Mouse (Mus musculus) midbrain, postnatal 0 days (tissue): ENCODE measurements around the gene Bcl2l14. TPM values are rescaled to one million over a fixed set of nuclear protein-coding genes. Genes with fewer than 3 reads are reported as not detected.

ENCODE experiments used
- ATAC-seq: fragments of 200-750 bp; cut with Nextera tagmentation; 2 replicates; pipeline ENCODE4 v1.8.0; 2017; ENCODE audit warnings: moderate number of reproducible peaks, mild to moderate bottlenecking, moderate TSS enrichment, moderate library complexity; ENCODE audit not compliant: low FRiP score
- DNase-seq: peaks from one replicate; pipeline ENCODE4 v3.0.0-alpha.2; 2015; ENCODE audit warnings: low spot score
- H3K27ac ChIP-seq: fragments of 300-500 bp; sonication (generic); 2 replicates; pipeline ENCODE4 v1.5.1; 2014; ENCODE audit warnings: low read depth, mild to moderate bottlenecking, low read length, mixed read lengths
- H3K27me3 ChIP-seq: fragments of 300-500 bp; sonication (generic); 2 replicates; pipeline ENCODE4 v1.6.1; 2014; ENCODE audit warnings: low read length, control low read depth, mixed read lengths; ENCODE audit not compliant: insufficient read depth
- H3K36me3 ChIP-seq: fragments of 300-500 bp; sonication (generic); 2 replicates; pipeline ENCODE4 v1.6.1; 2014; ENCODE audit warnings: low read length, control low read depth, mixed read lengths; ENCODE audit not compliant: insufficient read depth
- H3K4me1 ChIP-seq: fragments of 300-500 bp; sonication (generic); 2 replicates; pipeline ENCODE4 v1.6.1; 2014; ENCODE audit warnings: mild to moderate bottlenecking, control low read depth, antibody characterized with exemption, low read length, mixed read lengths; ENCODE audit not compliant: insufficient read depth
- H3K4me2 ChIP-seq: fragments of 300-500 bp; sonication (generic); 2 replicates; pipeline ENCODE4 v1.6.1; 2014; ENCODE audit warnings: low read depth, mild to moderate bottlenecking, low read length, mixed read lengths; ENCODE audit not compliant: poor library complexity, severe bottlenecking
- H3K4me3 ChIP-seq: fragments of 300-500 bp; sonication (generic); 2 replicates; pipeline ENCODE4 v1.5.1; 2014; ENCODE audit warnings: low read depth, mild to moderate bottlenecking, low read length, moderate library complexity
- H3K9ac ChIP-seq: fragments of 300-500 bp; sonication (generic); replicated peaks from 2 replicates; pipeline ENCODE4 v1.6.1; 2014; ENCODE audit warnings: mild to moderate bottlenecking, low read length, moderate library complexity, mixed read lengths; ENCODE audit not compliant: poor library complexity, severe bottlenecking
- H3K9me3 ChIP-seq: fragments of 300-500 bp; sonication (generic); 2 replicates; pipeline ENCODE4 v1.6.1; 2016; ENCODE audit warnings: low read length, control low read depth
- CTCF ChIP-seq: IDR thresholded peaks from 2 replicates; pipeline ENCODE4 v1.5.1; 2016; ENCODE audit warnings: antibody characterized with exemption, mild to moderate bottlenecking
- WGBS: fragments of 180-500 bp; shearing (Covaris S2); extraction: QIAGEN DNeasy Blood & Tissue Kit; methylation state at CpG from one replicate; pipeline ENCODE4 v1.1.7; 2014; 5-methylcytosine and 5-hydroxymethylcytosine counted together
- polyA plus RNA-seq: library from polyadenylated mRNA; unstranded; fragments of >200 nt; fragmentation: Nextera tagmentation; extraction: Ambion mirVana; gene quantifications from 2 replicates; pipeline ENCODE4 v1.2.1, GENCODE M21; 2015
- total RNA-seq: library from RNA; depleted of rRNA; stranded (reverse); fragments of >200 nt; gene quantifications from 2 replicates; pipeline ENCODE4 v1.2.3, GENCODE M21; 2014

The Bcl2l14 gene
- total and polyA plus RNA-seq, 2 experiments from 2014 or later: not detected

- no peak overlapping the region for H3K9ac ChIP-seq
- no peak overlapping the region for H3K4me3 ChIP-seq
- no peak for TF ChIP-seq CTCF
- WGBS: 82% methylated on average over 5 of the region's 5 CpGs
- ATAC-seq (no peak), DNase-seq (no peak)
- H3K4me1 ChIP-seq: no peaks in the 10 kb centered on the region
- H3K36me3 ChIP-seq: no peaks in the 10 kb centered on the region
- no peaks in the 10 kb centered on the region for H3K9me3 ChIP-seq
- no peak overlapping the region for H3K4me2 ChIP-seq
- no peaks in the 10 kb centered on the region for H3K27me3 ChIP-seq
- H3K27ac ChIP-seq: no peak overlapping the region
Measured at GRCm38 (mm10) chr6:134377201-134377600, 18.9 kb upstream of the Bcl2l14 start.

GRCm38 (mm10) chr6:134377856-134378255 is 18.3 kb upstream of the Bcl2l14 start:
- whole genome bisulfite sequencing: 82% methylated on average over 3 of the region's 3 CpGs
- no peak overlapping the region for H3K9ac ChIP-seq
- TF ChIP-seq CTCF: no peak
- H3K4me3 ChIP-seq: no peak overlapping the region
- no peak overlapping the region for H3K4me2 ChIP-seq
- H3K4me1 ChIP-seq: no peaks in the 10 kb centered on the region
- DNase-seq: no peak
- no peak for ATAC-seq
- H3K9me3 ChIP-seq: no peaks in the 10 kb centered on the region
- no peaks in the 10 kb centered on the region for H3K36me3 ChIP-seq
- no peak overlapping the region for H3K27ac ChIP-seq
- no peaks in the 10 kb centered on the region for H3K27me3 ChIP-seq

GRCm38 (mm10) chr6:134381462-134381861 is 14.7 kb upstream of the Bcl2l14 start:
- H3K36me3 ChIP-seq: no peaks in the 10 kb centered on the region
- no peak overlapping the region for H3K4me2 ChIP-seq
- H3K27me3 ChIP-seq: no peaks in the 10 kb centered on the region
- 88% methylated on average over 6 of the region's 6 CpGs for WGBS
- no peak for ATAC-seq
- DNase-seq: no peak
- no peak for TF ChIP-seq CTCF
- no peak overlapping the region for H3K9ac ChIP-seq
- H3K4me1 ChIP-seq: no peaks in the 10 kb centered on the region
- H3K9me3 ChIP-seq: no peaks in the 10 kb centered on the region
- no peak overlapping the region for H3K4me3 ChIP-seq
- no peak overlapping the region for H3K27ac ChIP-seq

- Histone ChIP-seq H3K9me3 (no peaks in the 10 kb centered on the region), H3K4me2 (no peak overlapping the region), H3K36me3 (no peaks in the 10 kb centered on the region), H3K9ac (no peak overlapping the region), H3K4me3 (no peak overlapping the region), H3K27me3 (no peaks in the 10 kb centered on the region), H3K4me1 (no peaks in the 10 kb centered on the region), H3K27ac (no peak overlapping the region)
- ATAC-seq (no peak), DNase-seq (no peak)
- 88% methylated on average over 6 of the region's 6 CpGs for WGBS
- no peak for TF ChIP-seq CTCF
Measured at GRCm38 (mm10) chr6:134385931-134386330, 10.2 kb upstream of the Bcl2l14 start.

- no peak for DNase-seq
- Histone ChIP-seq H3K9ac (no peak overlapping the region), H3K9me3 (no peaks in the 10 kb centered on the region), H3K27ac (no peak overlapping the region), H3K27me3 (no peaks in the 10 kb centered on the region), H3K36me3 (no peaks in the 10 kb centered on the region), H3K4me1 (no peaks in the 10 kb centered on the region), H3K4me3 (no peak overlapping the region), H3K4me2 (no peak overlapping the region)
- no peak for TF ChIP-seq CTCF
- WGBS: 87% methylated on average over 10 of the region's 10 CpGs
- ATAC-seq: no peak
Measured at GRCm38 (mm10) chr6:134387396-134387795, 8.7 kb upstream of the Bcl2l14 start.

GRCm38 (mm10) chr6:134388424-134389110 is 7.6 kb upstream of the Bcl2l14 start:
- DNase-seq (peak; percentile 74), ATAC-seq (0 out of 2 replicates have a peak, but pooled peaks have one; percentile 36)
- no peaks in the 10 kb centered on the region for H3K27me3 ChIP-seq
- H3K36me3 ChIP-seq: no peaks in the 10 kb centered on the region
- no peaks in the 10 kb centered on the region for H3K9me3 ChIP-seq
- H3K9ac ChIP-seq: no peak overlapping the region
- H3K4me1 ChIP-seq: no peaks in the 10 kb centered on the region
- H3K4me2 ChIP-seq: peak overlapping the region; percentile 22; the same call in 1 of the 2 replicates
- no peak overlapping the region for H3K4me3 ChIP-seq
- no peak for TF ChIP-seq CTCF
- H3K27ac ChIP-seq: no peak overlapping the region
- 79% methylated on average over 24 of the region's 24 CpGs for WGBS
